Mouse (Mus musculus) myocyte (in vitro differentiated cells): ENCODE results near the gene Prrt4.

Experiments used
- E2F4 ChIP-seq: IDR thresholded peaks from one replicate; pipeline ENCODE4 v1.6.1; 2011; ENCODE audit warnings: mild to moderate bottlenecking, control low read depth, moderate library complexity; ENCODE audit not compliant: insufficient read depth
- MAX ChIP-seq: IDR thresholded peaks from one replicate; pipeline ENCODE4 v1.6.1; 2011; ENCODE audit warnings: low read depth, mild to moderate bottlenecking, control low read depth
- MYOD1 ChIP-seq, 3 experiments: IDR thresholded peaks; one replicate each; pipeline ENCODE4 v1.6.1; 2011; ENCODE audit warnings: control low read depth in 2 of 3, low read depth in 2 of 3, mild to moderate bottlenecking in 2 of 3, moderate library complexity in 1 of 3; ENCODE audit not compliant: insufficient read length in 2 of 3, control insufficient read depth in 1 of 3
- POLR2A ChIP-seq: IDR thresholded peaks from one replicate; pipeline ENCODE4 v1.6.1; 2011; ENCODE audit warnings: low read depth, mild to moderate bottlenecking, control low read depth, moderate library complexity; ENCODE audit not compliant: insufficient read length
- POLR2AphosphoS2 ChIP-seq: IDR thresholded peaks from one replicate; pipeline ENCODE4 v1.6.1; 2011; ENCODE audit warnings: low read depth, control low read depth; ENCODE audit not compliant: insufficient read length
- REST ChIP-seq: IDR thresholded peaks from one replicate; pipeline ENCODE4 v1.6.1; 2011; ENCODE audit warnings: mild to moderate bottlenecking, control low read depth, moderate library complexity; ENCODE audit not compliant: insufficient read depth, insufficient read length
- TCF12 ChIP-seq: IDR thresholded peaks from one replicate; pipeline ENCODE4 v1.6.1; 2011; ENCODE audit warnings: mild to moderate bottlenecking, control low read depth; ENCODE audit not compliant: poor library complexity, insufficient read depth, severe bottlenecking
- TCF3 ChIP-seq: IDR thresholded peaks from one replicate; pipeline ENCODE4 v1.6.1; 2011; ENCODE audit warnings: low read depth, control low read depth; ENCODE audit not compliant: insufficient read length
- USF1 ChIP-seq: IDR thresholded peaks from one replicate; pipeline ENCODE4 v1.6.1; 2011; ENCODE audit warnings: low read depth, mild to moderate bottlenecking, control low read depth, moderate library complexity

DNA sequence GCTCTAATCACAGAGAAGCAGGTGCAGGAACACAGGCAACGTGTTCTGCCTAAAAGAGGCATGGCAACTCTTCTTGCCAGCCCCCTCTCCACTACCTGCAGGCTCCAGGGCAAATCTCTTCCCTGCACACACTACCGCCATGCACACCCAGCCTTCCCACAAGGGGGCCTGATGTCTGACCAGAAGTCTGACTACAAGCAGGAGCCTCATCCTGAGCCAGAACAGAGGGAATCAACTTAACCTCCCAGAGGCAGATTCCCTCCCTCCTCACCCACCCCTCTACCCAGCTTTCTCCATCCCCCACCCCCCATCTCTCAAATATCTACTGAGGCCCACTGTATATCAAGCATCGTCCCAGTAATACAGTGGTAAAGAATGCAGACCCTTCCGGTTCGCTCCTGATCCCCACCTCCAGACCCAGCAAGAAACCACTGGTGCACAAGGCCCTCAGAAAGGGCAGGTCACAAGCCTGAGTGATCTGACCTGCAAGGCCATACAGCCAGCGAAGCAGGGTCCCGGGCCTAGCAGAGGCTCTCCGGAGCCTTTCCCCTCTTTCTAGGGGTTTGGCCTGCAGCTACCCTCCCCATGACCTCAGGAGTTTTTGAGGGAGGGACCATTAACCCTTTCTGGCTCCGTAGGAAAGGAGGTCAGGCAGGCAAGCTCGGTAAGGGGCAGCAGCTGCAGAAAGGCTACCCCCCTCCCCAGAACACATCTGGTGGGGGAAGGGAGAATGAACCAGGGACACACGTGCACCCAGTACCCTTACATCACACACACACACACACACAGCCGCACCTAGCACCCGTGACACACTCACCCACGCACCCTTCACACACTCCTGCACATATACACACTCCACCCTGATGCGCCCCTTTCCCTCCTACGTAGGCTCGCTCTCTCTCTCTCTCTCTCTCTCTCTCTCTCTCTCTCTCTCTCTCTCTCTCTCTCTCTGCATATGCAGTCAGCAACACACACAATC is 1.2 kb downstream of the Prrt4 start:
- TF ChIP-seq MAX, result no peak
- no peak for TF ChIP-seq POLR2A
- TF ChIP-seq REST, result no peak
- no peak for TF ChIP-seq TCF12
- no peak for TF ChIP-seq USF1
- no peak for TF ChIP-seq MYOD1 (IDR thresholded peaks at IDR 0.05; ENCODE audit: control insufficient read depth in 1 of 3, insufficient read length in 2 of 3, low read depth in 2 of 3)
- TF ChIP-seq TCF3, result no peak
- TF ChIP-seq POLR2AphosphoS2, result no peak
- TF ChIP-seq E2F4, result no peak
